Mouse (Mus musculus) hindbrain, postnatal 0 days (tissue): ENCODE results near the gene Gm21704. TPM values are rescaled to one million over a fixed set of nuclear protein-coding genes. Genes with fewer than 3 reads are reported as not detected.
"Not testable (repeated sequence)": the region's sequence is repeated elsewhere in the genome, so short reads cannot be mapped to it uniquely, and the experiment has no call there.

Source experiments
- ATAC-seq: fragments of 200-750 bp; cut with Nextera tagmentation; 2 replicates; pipeline ENCODE4 v1.8.0; 2017; ENCODE audit warnings: mild to moderate bottlenecking, moderate TSS enrichment, moderate library complexity
- DNase-seq: peaks from one replicate; pipeline ENCODE4 v3.0.0-alpha.2; 2015; ENCODE audit warnings: low spot score
- H3K27ac ChIP-seq: fragments of 300-500 bp; sonication (generic); 2 replicates; pipeline ENCODE4 v1.5.1; 2014; ENCODE audit warnings: mild to moderate bottlenecking
- H3K27me3 ChIP-seq: fragments of 300-500 bp; sonication (generic); 2 replicates; pipeline ENCODE4 v1.6.1; 2014; ENCODE audit warnings: low read length, mixed read lengths; ENCODE audit not compliant: insufficient read depth
- H3K36me3 ChIP-seq: fragments of 300-500 bp; sonication (generic); 2 replicates; pipeline ENCODE4 v1.6.1; 2014; ENCODE audit warnings: low read length, mixed read lengths; ENCODE audit not compliant: insufficient read depth
- H3K4me1 ChIP-seq: fragments of 300-500 bp; sonication (generic); 2 replicates; pipeline ENCODE4 v1.6.1; 2014; ENCODE audit warnings: antibody characterized with exemption, low read length, mixed read lengths; ENCODE audit not compliant: insufficient read depth
- H3K4me2 ChIP-seq: fragments of 300-500 bp; sonication (generic); 2 replicates; pipeline ENCODE4 v1.6.1; 2014; ENCODE audit warnings: low read depth, mild to moderate bottlenecking, low read length, moderate library complexity, mixed read lengths
- H3K4me3 ChIP-seq: fragments of 300-500 bp; sonication (generic); 2 replicates; pipeline ENCODE4 v1.5.1; 2014; ENCODE audit warnings: low read length
- H3K9ac ChIP-seq: fragments of 300-500 bp; sonication (generic); replicated peaks from 2 replicates; pipeline ENCODE4 v1.6.1; 2014; ENCODE audit warnings: mild to moderate bottlenecking, low read length, moderate library complexity, mixed read lengths
- H3K9me3 ChIP-seq: fragments of 300-500 bp; sonication (generic); 2 replicates; pipeline ENCODE4 v1.6.1; 2016; ENCODE audit warnings: low read length, mixed read lengths
- WGBS: fragments of 180-500 bp; shearing (Covaris S2); extraction: QIAGEN DNeasy Blood & Tissue Kit; methylation state at CpG from one replicate; pipeline ENCODE4 v1.1.7; 2014; 5-methylcytosine and 5-hydroxymethylcytosine counted together
- polyA plus RNA-seq: library from polyadenylated mRNA; unstranded; fragments of >200 nt; fragmentation: Nextera tagmentation; extraction: Ambion mirVana; gene quantifications from 2 replicates; pipeline ENCODE4 v1.2.1, GENCODE M21; 2015
- total RNA-seq: library from RNA; depleted of rRNA; stranded (reverse); fragments of >200 nt; gene quantifications from 2 replicates; pipeline ENCODE4 v1.2.3, GENCODE M21; 2014; rRNA removed

Gene Gm21704
- total RNA-seq (not detected in 2 replicates), polyA plus RNA-seq (not detected in 2 replicates)

GRCm38 (mm10) chrY:3410067-3410466 is at the start of gene Gm21704, which contains the start of gene Gm21708:
Gene Gm21704 (minus strand): TSS chrY:3410167.
Gene Gm21708 (minus strand): TSS chrY:3410167.
- not testable (repeated sequence) for H3K4me1 ChIP-seq, H3K4me2 ChIP-seq, H3K9me3 ChIP-seq, H3K27me3 ChIP-seq, H3K36me3 ChIP-seq, H3K9ac ChIP-seq, H3K27ac ChIP-seq, DNase-seq, H3K4me3 ChIP-seq, ATAC-seq
- no CpG with 5 or more reads among the region's 9 CpGs for WGBS

GRCm38 (mm10) chrY:3345229-3345628 is 64.7 kb downstream of the Gm21704 start, which contains the start of gene Gm21693:
Gene Gm21693 (minus strand): TSS chrY:3345329.
- no CpG with 5 or more reads among the region's 9 CpGs for WGBS
- H3K4me1 ChIP-seq, H3K9me3 ChIP-seq, H3K36me3 ChIP-seq, DNase-seq, H3K4me2 ChIP-seq, ATAC-seq, H3K4me3 ChIP-seq, H3K27me3 ChIP-seq, H3K27ac ChIP-seq, H3K9ac ChIP-seq: not testable (repeated sequence)

- H3K27me3 ChIP-seq, H3K27ac ChIP-seq, ATAC-seq, DNase-seq, H3K36me3 ChIP-seq, H3K4me3 ChIP-seq, H3K9me3 ChIP-seq, H3K9ac ChIP-seq, H3K4me1 ChIP-seq, H3K4me2 ChIP-seq: not testable (repeated sequence)
- no CpG with 5 or more reads among the region's 11 CpGs for WGBS
These were observed 69.3 kb downstream of the Gm21704 start for GRCm38 (mm10) chrY:3340661-3341060.

Other genes with a start within 250 kb of the Gm21704 start
- not detected in 2 replicates for gene Gm21677, start 103.7 kb downstream of the Gm21704 start, total RNA-seq
- gene Gm21677, start 103.7 kb downstream of the Gm21704 start, polyA plus RNA-seq = not detected in 2 replicates
- gene Gm21693, start 64.8 kb downstream of the Gm21704 start, total RNA-seq = not detected in 2 replicates
- gene Gm21693, start 64.8 kb downstream of the Gm21704 start, polyA plus RNA-seq = not detected in 2 replicates
- gene Gm21708, start within 50 bp of the Gm21704 start, total RNA-seq = 0.26 TPM in 1 of 2 replicates, not detected in the other
- gene Gm21708, start within 50 bp of the Gm21704 start, polyA plus RNA-seq = not detected in 2 replicates